Mouse (Mus musculus): ENCODE measurements around the gene Kptn. TPM values are rescaled to one million over a fixed set of nuclear protein-coding genes. Genes with fewer than 3 reads are reported as not detected.

Kptn gene
- polyA plus RNA-seq (2017; shearing (Covaris generic)) = 10 to 100 TPM; 23.7 to 47.3 TPM

GRCm38 (mm10) chr7:16119569-16120261 is at the start of gene Kptn:
TSS of gene Kptn (plus strand) at chr7:16119895.

GRCm38 (mm10) chr7:16098021-16099017 is 21.4 kb upstream of the Kptn start, which contains the start of gene Napa:
TSS of gene Napa (plus strand) at chr7:16098458.

GRCm38 (mm10) chr7:16129421-16129845 is 9.7 kb downstream of the Kptn start, which contains the start of gene Slc8a2:
TSS of gene Slc8a2 (plus strand) at chr7:16129826.

GRCm38 (mm10) chr7:16174597-16175541 is 55.2 kb downstream of the Kptn start, which contains the start of gene Meis3:
TSS of gene Meis3 (plus strand) at chr7:16175090.

Other genes starting within 250 kb of the Kptn start
- gene Crx, start 239.9 kb upstream of the Kptn start, polyA plus RNA-seq (2017; shearing (Covaris generic)) = not detected
- 1 to 10 TPM in 1 of 2 experiments, under 1 TPM in 1; 0.12 to 1.3 TPM for gene Crxos, start 237.3 kb upstream of the Kptn start, polyA plus RNA-seq (2017; shearing (Covaris generic))
- gene Selenow, start 197.5 kb upstream of the Kptn start, polyA plus RNA-seq (2017; shearing (Covaris generic)) = 100 to 1,000 TPM; 494 to 577 TPM
- 100 to 1,000 TPM; 357 to 382 TPM for gene Nop53, start 173.8 kb upstream of the Kptn start, polyA plus RNA-seq (2017; shearing (Covaris generic))
- under 1 TPM; 0.12 to 0.14 TPM for gene Ehd2, start 152.3 kb upstream of the Kptn start, polyA plus RNA-seq (2017; shearing (Covaris generic))
- 1 to 10 TPM; 5.8 to 9.3 TPM for gene Bicra, start 72.0 kb upstream of the Kptn start, polyA plus RNA-seq (2017; shearing (Covaris generic))
- under 1 TPM; 0.07 to 0.28 TPM for gene Zfp541, start 58.1 kb upstream of the Kptn start, polyA plus RNA-seq (2017; shearing (Covaris generic))
- 100 to 1,000 TPM; 196 to 249 TPM for gene Napa, start 21.4 kb upstream of the Kptn start, polyA plus RNA-seq (2017; shearing (Covaris generic))
- gene Slc8a2, start 9.9 kb downstream of the Kptn start, polyA plus RNA-seq (2017; shearing (Covaris generic)) = under 1 TPM in 1 of 2 experiments, not detected in 1; 0.07 TPM
- gene Meis3, start 55.2 kb downstream of the Kptn start, polyA plus RNA-seq (2017; shearing (Covaris generic)) = 10 to 100 TPM; 80.6 to 82.7 TPM
- gene Dhx34, start 102.1 kb downstream of the Kptn start, polyA plus RNA-seq (2017; shearing (Covaris generic)) = 10 to 100 TPM; 31.8 to 34.5 TPM
- under 1 TPM; 0.06 to 0.49 TPM for gene C5ar2, start 124.3 kb downstream of the Kptn start, polyA plus RNA-seq (2017; shearing (Covaris generic))
- not detected for gene C5ar1, start 139.6 kb downstream of the Kptn start, polyA plus RNA-seq (2017; shearing (Covaris generic))
- gene Inafm1, start 153.7 kb downstream of the Kptn start, polyA plus RNA-seq (2017; shearing (Covaris generic)) = 1 to 10 TPM; 4.9 to 6.0 TPM
- 10 to 100 TPM; 57.1 to 66.6 TPM for gene Ccdc9, start 166.9 kb downstream of the Kptn start, polyA plus RNA-seq (2017; shearing (Covaris generic))
- gene Bbc3, start 188.5 kb downstream of the Kptn start, polyA plus RNA-seq (2017; shearing (Covaris generic)) = 10 to 100 TPM; 29.1 to 34.7 TPM